Mouse (Mus musculus): ENCODE measurements at regions not wholly inside any gene's neighbourhood (a gene's known extent, or its start where the extent isn't known, plus 50 kb on each side); places are given as distances from the start of the nearest gene placed in this dataset.

DNA sequence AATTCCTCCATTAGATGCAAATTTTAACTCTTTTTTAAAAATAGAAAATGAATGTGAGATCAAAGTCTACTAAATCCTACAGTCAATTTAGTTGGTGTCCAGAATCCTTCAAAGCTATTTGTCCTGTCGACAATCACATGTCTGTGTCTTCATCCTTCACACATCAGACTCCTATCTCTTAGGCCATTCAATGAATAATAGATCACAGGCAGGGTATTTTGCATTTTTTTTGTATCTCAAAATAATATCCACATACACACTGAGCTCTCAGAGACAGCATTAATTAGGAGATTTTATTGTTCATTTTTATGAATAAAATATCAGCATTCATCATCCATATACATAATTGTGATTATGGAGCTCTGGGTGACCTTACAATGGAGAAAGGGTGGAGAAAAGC, 427.2 kb downstream of the Hao1 start:
- no peak for DNase-seq (ENCODE audit: low spot score in 2 of 2)

DNA sequence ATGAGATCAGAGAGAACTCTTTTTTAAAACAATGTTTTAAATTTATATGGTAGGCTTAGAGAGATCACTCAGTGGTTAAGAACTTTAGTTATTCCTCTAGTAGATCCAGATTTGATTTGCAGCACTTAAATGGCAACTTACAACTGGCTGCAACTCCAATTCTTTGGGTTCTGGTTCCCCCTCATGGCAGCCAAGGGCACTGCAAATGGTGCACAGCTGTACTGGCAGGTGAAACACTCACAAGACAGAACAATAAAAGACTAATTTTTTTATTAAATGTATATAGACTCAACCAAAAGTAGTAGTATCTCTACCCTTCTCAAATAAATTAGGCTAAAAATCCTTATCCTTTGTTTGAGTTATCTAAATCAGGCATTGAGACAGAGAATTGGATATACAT, 446.9 kb downstream of the Hao1 start:
- DNase-seq (ENCODE audit: low spot score in 2 of 2) = no peak

DNA sequence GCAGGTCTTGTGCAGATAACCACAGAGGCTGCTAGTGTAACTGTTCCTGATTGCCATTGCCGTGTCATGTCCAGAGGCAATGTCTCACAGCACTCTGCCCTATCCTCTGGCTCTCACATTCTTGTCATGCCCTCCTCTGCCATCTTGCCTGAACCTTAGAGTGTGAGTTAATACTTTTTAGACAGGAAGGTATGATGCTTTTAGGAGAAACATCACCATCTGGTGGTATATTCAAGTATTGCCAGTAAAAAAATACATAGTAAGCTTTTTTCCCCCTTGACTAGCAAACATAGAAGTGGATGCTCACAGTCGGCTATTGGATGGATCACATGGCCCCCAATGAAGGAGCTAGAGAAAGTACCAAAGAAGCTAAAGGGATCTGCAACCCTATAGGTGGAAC, 465.8 kb downstream of the Hao1 start:
- DNase-seq (ENCODE audit: low spot score in 2 of 2) = no peak

GRCm38 (mm10) chr2:134080148-134080547, 474.0 kb downstream of the Hao1 start:
- no peak for DNase-seq (ENCODE audit: low spot score in 2 of 2)

DNA sequence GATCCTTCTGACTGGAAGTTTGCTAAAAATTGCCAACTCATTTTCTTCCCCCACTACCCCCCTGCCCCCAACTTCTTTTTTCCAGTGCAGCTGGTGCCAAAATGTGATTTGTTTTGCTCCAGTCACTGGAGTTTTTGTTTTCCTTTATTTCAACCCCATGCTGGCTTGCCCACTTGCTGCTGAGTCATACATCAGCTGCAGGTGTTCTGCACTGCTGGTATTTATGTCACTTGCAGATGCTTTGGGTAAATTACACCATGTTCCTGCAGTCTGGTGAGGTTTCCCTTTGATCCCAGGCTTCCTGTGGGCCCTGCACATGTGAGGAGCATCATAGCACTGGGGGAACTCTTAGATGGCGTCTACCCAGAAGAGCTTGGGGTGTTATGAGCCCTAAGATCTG, 476.2 kb downstream of the Hao1 start:
- peak; percentile 1 for DNase-seq (ENCODE audit: low spot score in 2 of 2)

GRCm38 (mm10) chr2:134067910-134068335, 486.2 kb downstream of the Hao1 start:
- no peak for DNase-seq (ENCODE audit: low spot score in 2 of 2)

DNA sequence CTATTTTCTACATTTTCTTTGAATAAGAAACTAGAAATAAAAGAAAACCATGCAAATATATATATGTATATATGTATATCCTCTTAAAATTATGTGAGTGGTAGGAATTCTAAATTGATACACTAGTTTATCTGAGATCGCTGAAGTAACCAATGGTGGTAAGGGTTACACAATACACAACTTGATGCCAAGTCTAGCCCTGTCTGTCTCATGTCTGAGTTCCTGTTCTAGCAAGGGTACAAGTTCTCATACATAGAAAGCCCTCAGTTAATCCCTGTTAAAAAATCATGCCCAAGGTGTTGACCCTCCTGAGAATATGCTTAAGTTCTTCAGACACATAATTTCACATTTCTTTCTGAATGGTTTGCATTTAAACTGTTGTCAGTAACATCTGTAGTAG, 486.8 kb downstream of the Hao1 start:
- DNase-seq (ENCODE audit: low spot score in 2 of 2) = no peak

GRCm38 (mm10) chr2:134059916-134060618, 494.1 kb downstream of the Hao1 start:
- no peak for DNase-seq (ENCODE audit: low spot score in 2 of 2)

DNA sequence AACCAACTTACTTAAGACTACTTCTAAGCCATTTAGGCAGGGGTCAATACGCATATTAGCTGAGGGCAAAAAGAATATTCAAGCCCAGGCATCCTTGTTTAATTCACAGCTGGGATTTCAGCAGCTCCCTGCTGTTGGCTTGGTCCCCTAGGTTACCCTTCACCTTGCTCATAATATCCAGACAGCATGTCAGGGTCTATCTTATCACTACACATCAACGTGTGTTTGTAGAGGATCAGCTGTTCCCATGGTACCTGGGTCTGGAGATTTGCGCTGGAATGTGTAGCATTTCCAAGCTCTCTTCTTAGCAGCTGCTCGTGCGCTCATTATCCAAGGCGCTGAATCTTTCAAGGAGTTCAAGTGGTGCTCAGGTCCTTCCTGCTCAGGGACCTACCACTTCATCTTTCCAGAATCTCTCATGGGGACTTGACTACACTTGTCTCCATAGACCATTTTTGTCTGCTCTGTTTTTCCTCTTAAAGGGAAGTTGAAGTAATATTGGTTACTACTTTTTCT, 484.5 kb downstream of the Bmp2 start:
- no peak for DNase-seq (ENCODE audit: low spot score in 2 of 2)

DNA sequence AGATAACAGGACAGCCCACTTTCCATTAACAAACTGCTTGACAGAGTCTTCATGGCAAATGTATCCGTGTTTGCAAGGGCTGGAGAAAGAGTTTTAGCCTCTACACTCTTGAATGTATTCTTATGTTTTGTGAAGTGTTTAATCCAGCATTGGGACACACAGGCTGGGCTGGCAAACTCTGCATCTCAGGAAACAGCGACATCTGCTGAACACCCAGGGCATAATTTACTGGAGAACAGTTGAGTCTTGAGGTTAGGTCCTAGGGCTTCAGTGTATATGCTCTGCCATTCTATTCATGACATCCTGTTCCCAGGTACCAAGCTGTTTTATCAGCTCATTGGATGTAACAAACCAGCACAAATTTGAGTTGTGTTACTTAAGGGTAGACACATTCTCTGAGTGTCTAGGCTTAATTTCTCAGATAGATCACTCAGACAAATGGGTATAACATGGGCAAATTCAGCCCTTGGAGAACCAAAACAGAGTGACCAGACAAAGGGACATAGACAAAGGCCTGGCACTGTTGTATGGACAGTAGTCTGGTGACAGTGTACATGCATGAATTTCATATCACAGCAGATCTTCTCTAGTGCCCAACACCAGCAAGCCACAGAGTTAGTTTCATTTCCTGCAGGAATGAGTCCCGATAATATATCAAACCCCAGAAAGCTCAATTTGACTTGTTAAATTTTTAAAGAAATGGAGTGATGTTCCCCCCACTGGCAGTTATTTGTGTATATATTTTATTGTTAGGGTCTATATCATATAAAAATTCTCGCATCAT, 477.9 kb downstream of the Bmp2 start:
- peak in 1 of 2 experiments; percentile 2 for DNase-seq (ENCODE audit: low spot score in 2 of 2)

DNA sequence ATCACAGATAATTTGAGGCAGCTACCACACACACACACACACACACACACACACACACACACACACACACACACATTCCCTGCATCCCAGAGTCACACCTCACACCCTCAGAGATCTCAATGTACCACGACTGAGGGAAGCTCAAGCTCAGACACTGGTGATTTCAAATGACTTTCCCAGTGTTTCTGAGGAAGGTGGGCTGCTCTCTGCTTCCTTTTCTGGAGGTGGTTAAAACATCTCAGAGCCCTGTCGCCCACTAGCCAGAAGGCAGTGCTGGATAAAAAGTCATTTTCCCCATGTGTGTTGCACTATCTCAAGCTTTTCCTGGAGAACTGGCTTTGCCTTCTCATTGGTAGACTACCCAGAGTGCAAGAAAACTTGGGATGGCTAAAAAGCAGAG, 477.2 kb downstream of the Bmp2 start:
- peak in 1 of 2 experiments; percentile 4 for DNase-seq (ENCODE audit: low spot score in 2 of 2)

DNA sequence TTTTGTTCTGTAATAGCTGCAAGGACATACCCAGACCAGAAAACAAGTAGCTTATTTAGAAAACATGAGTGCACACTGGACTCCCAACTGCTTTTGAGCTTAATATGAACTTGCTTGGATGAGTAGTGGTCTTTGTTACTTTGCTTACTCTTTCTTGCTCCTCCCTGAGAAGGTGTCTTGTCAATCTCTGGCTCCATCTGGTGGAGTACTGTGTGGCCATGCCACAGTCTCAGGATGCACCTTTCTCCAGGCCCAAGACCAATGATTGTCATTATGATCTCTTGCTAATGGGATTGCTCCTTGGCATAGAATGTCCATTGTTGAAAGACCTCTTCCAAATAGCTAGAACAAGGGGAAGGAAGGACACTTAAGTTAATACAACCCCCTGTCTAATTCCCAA, 465.1 kb downstream of the Bmp2 start:
- no peak for DNase-seq (ENCODE audit: low spot score in 2 of 2)

DNA sequence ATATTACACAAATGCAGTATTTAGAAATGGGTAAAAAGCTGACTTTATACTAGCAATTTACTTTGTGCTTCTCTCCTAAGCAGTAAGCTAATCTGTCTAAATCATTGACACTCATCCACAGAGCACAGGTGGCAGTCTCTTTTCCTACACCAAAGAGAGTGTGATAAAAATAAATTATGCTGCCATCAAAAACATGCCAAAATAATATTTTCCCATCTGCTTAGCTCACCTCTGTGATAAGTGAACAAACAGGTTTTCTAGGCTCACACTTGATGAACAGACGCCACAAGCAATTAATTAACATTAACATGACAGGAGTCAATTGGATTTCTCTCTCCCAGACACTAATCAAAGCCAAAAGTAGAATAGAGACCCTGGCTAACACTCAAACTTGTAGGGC, 451.2 kb downstream of the Bmp2 start:
- DNase-seq (ENCODE audit: low spot score in 2 of 2) = no peak

DNA sequence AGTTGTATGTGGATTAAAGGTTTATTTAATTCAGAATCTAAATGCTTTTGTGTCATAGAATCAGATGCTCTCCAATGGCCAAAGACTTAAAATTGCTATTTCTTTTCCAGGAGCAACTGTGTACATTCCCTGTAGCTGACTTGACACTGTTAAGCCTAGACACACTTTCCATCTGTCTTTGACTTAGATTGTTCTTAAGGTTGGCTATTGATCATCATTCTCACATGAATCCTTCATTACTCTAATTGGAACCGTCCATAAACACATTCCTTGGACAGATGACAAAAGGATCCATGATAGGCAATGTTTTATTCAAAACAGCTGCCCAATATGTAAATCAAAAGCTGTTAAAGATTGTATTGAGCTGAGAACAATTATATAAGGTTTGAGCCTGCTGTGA, 442.8 kb downstream of the Bmp2 start:
- DNase-seq (ENCODE audit: low spot score in 2 of 2) = no peak

DNA sequence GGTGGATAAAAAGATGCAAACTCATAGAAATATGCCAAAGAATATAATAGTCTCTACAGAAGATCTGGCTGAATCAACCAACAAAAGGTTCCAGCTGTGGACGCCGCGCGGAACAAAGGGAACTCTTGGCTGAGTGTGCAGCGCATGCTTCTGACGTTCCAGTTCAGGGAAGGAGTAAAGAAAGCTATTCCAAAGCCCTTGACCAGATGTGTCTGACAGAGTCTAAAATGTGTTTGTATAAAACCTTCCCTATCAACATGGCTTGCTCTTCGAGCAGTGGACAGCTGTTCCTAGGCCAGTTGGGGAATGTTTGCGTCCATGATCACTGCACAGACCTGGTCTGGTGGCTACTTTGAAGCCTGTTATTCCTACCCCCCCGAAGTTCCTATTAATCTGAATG, 442.4 kb downstream of the Bmp2 start:
- no peak for DNase-seq (ENCODE audit: low spot score in 2 of 2)

DNA sequence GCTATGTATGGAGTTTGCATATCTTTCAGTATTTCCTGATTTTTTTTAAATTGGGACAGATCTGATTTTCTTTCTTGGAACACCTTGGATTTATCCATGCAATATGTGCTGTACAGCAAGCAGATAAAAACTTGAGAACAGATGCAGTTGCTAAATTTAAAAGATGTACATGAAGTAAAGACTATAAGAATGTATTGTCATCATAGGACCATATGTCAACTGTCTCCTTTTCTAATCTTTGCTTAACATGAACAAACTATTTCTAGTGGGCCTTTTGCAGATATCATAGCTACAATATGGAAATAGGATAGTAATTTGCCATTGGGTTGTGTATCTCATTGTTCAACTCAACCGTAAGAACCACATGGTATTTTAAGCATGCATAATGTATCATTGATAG, 435.7 kb downstream of the Bmp2 start:
- no peak for DNase-seq (ENCODE audit: low spot score in 2 of 2)
